Mouse (Mus musculus) stomach, embryonic 16.5 days (tissue): ENCODE results near the gene Sgk2. TPM values are rescaled to one million over a fixed set of nuclear protein-coding genes. Genes with fewer than 3 reads are reported as not detected.
A peak's percentile ranks its signal among the peaks of the same experiment; 100 is the strongest.

Experiments
- ATAC-seq: fragments of 200-750 bp; cut with Nextera tagmentation; 2 replicates; pipeline ENCODE4 v1.8.0; 2017; ENCODE audit warnings: moderate number of reproducible peaks, moderate TSS enrichment; ENCODE audit not compliant: insufficient read depth, low FRiP score
- H3K27ac ChIP-seq: fragments of 300-500 bp; sonication (generic); 2 replicates; pipeline ENCODE4 v1.5.1; 2014; ENCODE audit warnings: low read length
- H3K27me3 ChIP-seq: fragments of 300-500 bp; sonication (generic); 2 replicates; pipeline ENCODE4 v1.6.1; 2014; ENCODE audit warnings: low read length, control low read depth, mixed read lengths; ENCODE audit not compliant: control insufficient read depth, insufficient read depth
- H3K36me3 ChIP-seq: fragments of 300-500 bp; sonication (generic); 2 replicates; pipeline ENCODE4 v1.6.1; 2014; ENCODE audit warnings: low read length; ENCODE audit not compliant: control insufficient read depth, insufficient read depth
- H3K4me1 ChIP-seq: fragments of 300-500 bp; sonication (generic); 2 replicates; pipeline ENCODE4 v1.6.1; 2014; ENCODE audit warnings: low read length, control low read depth, mixed read lengths; ENCODE audit not compliant: control insufficient read depth, insufficient read depth
- H3K4me2 ChIP-seq: fragments of 300-500 bp; sonication (generic); 2 replicates; pipeline ENCODE4 v1.6.1; 2014; ENCODE audit warnings: low read depth, low read length, mixed read lengths
- H3K4me3 ChIP-seq: fragments of 300-500 bp; sonication (generic); replicated peaks from 2 replicates; pipeline ENCODE4 v1.5.1; 2014; ENCODE audit warnings: mild to moderate bottlenecking, low read length
- H3K9ac ChIP-seq: fragments of 300-500 bp; sonication (generic); 2 replicates; pipeline ENCODE4 v1.6.1; 2014; ENCODE audit warnings: low read length
- H3K9me3 ChIP-seq: fragments of 300-500 bp; sonication (generic); replicated peaks from 2 replicates; pipeline ENCODE4 v1.6.1; 2016; ENCODE audit warnings: low read length, control low read depth; ENCODE audit not compliant: control insufficient read depth
- WGBS: fragments of 180-500 bp; shearing (Covaris S2); extraction: QIAGEN DNeasy Blood & Tissue Kit; methylation state at CpG from one replicate; pipeline ENCODE4 v1.1.7; 2014; 5-methylcytosine and 5-hydroxymethylcytosine counted together
- polyA plus RNA-seq: library from polyadenylated mRNA; unstranded; fragments of >200 nt; fragmentation: Nextera tagmentation; extraction: Ambion mirVana; gene quantifications from 2 replicates; pipeline ENCODE4 v1.2.1, GENCODE M21; 2015

Gene Sgk2
- 1.0 and 1.4 TPM in 2 replicates for polyA plus RNA-seq

DNA sequence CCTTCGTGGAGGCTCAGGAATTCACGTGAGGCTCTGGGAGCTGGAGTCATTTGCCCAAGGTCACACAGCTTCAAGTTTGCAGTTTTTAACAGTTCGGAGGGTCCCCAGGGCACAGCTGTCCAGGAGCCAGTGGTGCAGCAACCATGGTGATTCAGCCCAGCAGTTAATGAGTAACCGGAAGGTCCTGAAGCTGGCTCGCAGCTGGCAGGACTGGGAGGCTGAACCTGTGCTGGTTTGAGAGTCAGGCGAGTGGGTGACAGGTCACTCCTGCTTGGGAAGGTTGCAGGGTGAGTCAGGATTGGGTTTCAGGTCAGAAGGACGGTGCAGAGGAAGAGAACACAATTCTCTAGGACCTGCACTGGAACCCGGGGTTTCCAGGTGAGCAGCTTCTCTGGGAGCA lies at the start of gene Sgk2:
Gene Sgk2 (plus strand): TSS at position 113 of the 400 bp plus-strand sequence.
- H3K9ac ChIP-seq: no peak within 1 kb of the TSS
- 30% methylated on average over 8 of the region's 8 CpGs for WGBS
- no peak within 1 kb of the TSS for H3K4me3 ChIP-seq
- H3K9me3 ChIP-seq: no peaks in the 10 kb centered on the region
- peak; percentile 84 for ATAC-seq
- no peaks in the 10 kb centered on the region for H3K27me3 ChIP-seq
- peaks cover 7% of the 10 kb centered on the region; the same call in 1 of the 2 replicates for H3K4me1 ChIP-seq
- no peak within 1 kb of the TSS for H3K27ac ChIP-seq
- H3K36me3 ChIP-seq: no peaks in the 10 kb centered on the region
- H3K4me2 ChIP-seq: no peak within 1 kb of the TSS

GRCm38 (mm10) chr2:162939562-162939961 lies 47.6 kb upstream of the Sgk2 start:
- peaks cover 27% of the 10 kb centered on the region for H3K36me3 ChIP-seq
- no peaks in the 10 kb centered on the region for H3K9me3 ChIP-seq
- H3K4me1 ChIP-seq: peaks cover 11% of the 10 kb centered on the region
- peaks cover 7% of the 10 kb centered on the region; the same call in 1 of the 2 replicates for H3K27me3 ChIP-seq
- H3K4me2 ChIP-seq: no peak overlapping the region
- no peak overlapping the region for H3K9ac ChIP-seq
- WGBS: 71% methylated on average over 1 of the region's 1 CpGs
- no peak for ATAC-seq
- no peak overlapping the region for H3K4me3 ChIP-seq
- no peak overlapping the region for H3K27ac ChIP-seq

GRCm38 (mm10) chr2:162943148-162943846 lies 43.8 kb upstream of the Sgk2 start, which contains the start of gene L3mbtl1:
TSS of gene L3mbtl1 (plus strand) at chr2:162943472.
- no peak within 1 kb of the TSS for H3K27ac ChIP-seq
- ATAC-seq: peak; percentile 47; the same call in 1 of the 2 replicates
- peak within 1 kb of the TSS; percentile 55 for H3K4me3 ChIP-seq
- peaks cover 11% of the 10 kb centered on the region for H3K4me1 ChIP-seq
- WGBS: under 1% methylated on average over 40 of the region's 40 CpGs
- H3K9me3 ChIP-seq: no peaks in the 10 kb centered on the region
- peak within 1 kb of the TSS; percentile 94 for H3K4me2 ChIP-seq
- peaks cover 12% of the 10 kb centered on the region; the same call in 1 of the 2 replicates for H3K36me3 ChIP-seq
- peaks cover 9% of the 10 kb centered on the region; the same call in 1 of the 2 replicates for H3K27me3 ChIP-seq
- peak within 1 kb of the TSS; percentile 65 for H3K9ac ChIP-seq

DNA sequence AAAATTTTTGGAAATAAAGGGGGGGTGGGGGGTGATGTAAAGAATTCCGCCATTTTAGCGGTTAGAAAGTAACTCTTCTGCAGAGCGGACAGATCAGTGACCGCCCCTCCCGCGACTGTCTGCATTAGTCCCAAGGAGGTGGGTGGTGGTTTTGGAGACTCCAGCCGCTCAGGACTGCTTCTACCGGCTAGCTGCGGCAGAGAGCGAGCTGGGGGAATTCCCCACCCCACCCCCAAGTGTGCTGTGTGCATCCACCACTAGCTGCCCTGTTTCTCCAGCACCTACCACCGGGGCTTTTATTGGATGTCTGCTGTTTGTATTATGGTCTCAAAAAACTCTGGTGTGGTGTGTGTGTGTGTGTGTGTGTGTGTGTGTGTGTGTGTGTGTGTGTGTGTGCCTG lies 43.2 kb upstream of the Sgk2 start:
- 8% methylated on average over 11 of the region's 11 CpGs for WGBS
- Histone ChIP-seq H3K27me3 (peaks cover 9% of the 10 kb centered on the region; the same call in 1 of the 2 replicates), H3K4me1 (peaks cover 11% of the 10 kb centered on the region), H3K9ac (no peak overlapping the region; the same call in 1 of the 2 replicates), H3K9me3 (no peaks in the 10 kb centered on the region), H3K4me2 (peak overlapping the region; percentile 94; the same call in 1 of the 2 replicates), H3K36me3 (peaks cover 5% of the 10 kb centered on the region; the same call in 1 of the 2 replicates), H3K4me3 (peak overlapping the region; percentile 55), H3K27ac (no peak overlapping the region)
- ATAC-seq: no peak

- H3K9me3 ChIP-seq: no peaks in the 10 kb centered on the region
- no peak overlapping the region for H3K27ac ChIP-seq
- no peak overlapping the region for H3K4me2 ChIP-seq
- ATAC-seq: no peak
- H3K27me3 ChIP-seq: peaks cover 9% of the 10 kb centered on the region; the same call in 1 of the 2 replicates
- no peak overlapping the region for H3K9ac ChIP-seq
- no peaks in the 10 kb centered on the region for H3K36me3 ChIP-seq
- H3K4me1 ChIP-seq: peaks cover 11% of the 10 kb centered on the region
- WGBS: 86% methylated on average over 5 of the region's 5 CpGs
- H3K4me3 ChIP-seq: no peak overlapping the region
Observed at GRCm38 (mm10) chr2:162946964-162947363, 40.2 kb upstream of the Sgk2 start.

DNA sequence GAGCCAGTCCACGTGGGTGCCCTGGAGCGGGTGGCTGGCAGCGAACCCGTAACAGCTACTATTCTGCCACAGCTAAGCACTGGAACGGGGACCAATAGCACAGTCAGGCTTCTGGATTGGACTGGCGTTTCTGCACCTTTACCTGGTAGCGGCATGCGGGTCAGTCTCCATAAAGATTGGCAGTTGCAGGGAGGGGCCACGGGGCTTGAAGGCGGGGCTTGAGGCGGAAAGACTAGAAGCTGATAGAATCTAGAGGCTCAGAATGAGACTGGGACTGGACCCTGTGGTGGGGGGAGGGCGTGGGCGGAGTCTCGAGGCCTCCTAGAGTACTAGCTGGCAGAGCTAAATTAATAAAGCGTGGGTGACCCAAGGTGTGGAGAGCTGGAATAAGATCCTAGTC lies 39.4 kb upstream of the Sgk2 start:
- peak overlapping the region; percentile 41; the same call in 1 of the 2 replicates for H3K9ac ChIP-seq
- ATAC-seq: peak; percentile 27; the same call in 1 of the 2 replicates

GRCm38 (mm10) chr2:162948221-162948620 lies 38.9 kb upstream of the Sgk2 start:
- Histone ChIP-seq H3K4me3 (peak overlapping the region; percentile 28), H3K4me1 (peaks cover 5% of the 10 kb centered on the region; the same call in 1 of the 2 replicates), H3K27me3 (peaks cover 9% of the 10 kb centered on the region; the same call in 1 of the 2 replicates), H3K27ac (no peak overlapping the region), H3K4me2 (peak overlapping the region; percentile 48), H3K36me3 (no peaks in the 10 kb centered on the region), H3K9me3 (no peaks in the 10 kb centered on the region), H3K9ac (peak overlapping the region; percentile 41; the same call in 1 of the 2 replicates)
- 60% methylated on average over 14 of the region's 14 CpGs for WGBS
- peak; percentile 38; the same call in 1 of the 2 replicates for ATAC-seq

More for the DNA sequence above, 39.4 kb upstream of the Sgk2 start:
- H3K36me3 ChIP-seq: no peaks in the 10 kb centered on the region
- H3K27me3 ChIP-seq: peaks cover 9% of the 10 kb centered on the region; the same call in 1 of the 2 replicates
- no peaks in the 10 kb centered on the region for H3K9me3 ChIP-seq
- H3K4me3 ChIP-seq: peak overlapping the region; percentile 28
- H3K4me2 ChIP-seq: peak overlapping the region; percentile 48
- WGBS: 28% methylated on average over 15 of the region's 15 CpGs
- no peak overlapping the region for H3K27ac ChIP-seq
- peaks cover 8% of the 10 kb centered on the region; the same call in 1 of the 2 replicates for H3K4me1 ChIP-seq

DNA sequence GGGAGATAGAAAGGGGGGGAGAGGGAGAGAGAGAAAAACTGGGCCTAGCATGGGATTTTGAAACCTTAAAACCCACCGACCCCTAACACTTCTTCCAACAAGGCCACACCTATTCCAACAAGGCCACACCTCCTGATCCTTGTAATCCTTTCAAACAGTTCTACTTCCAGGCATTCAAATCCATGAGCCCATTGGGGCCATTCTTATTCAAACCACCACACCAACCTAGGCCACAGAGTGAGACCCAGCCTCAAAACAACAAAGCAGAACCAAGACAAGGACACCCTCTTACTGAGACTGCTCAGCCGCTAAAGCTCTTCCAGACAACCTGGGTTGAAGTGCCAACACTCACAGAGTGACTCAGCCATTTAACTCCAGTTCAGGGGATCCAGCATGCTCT lies 36.4 kb upstream of the Sgk2 start:
- H3K9me3 ChIP-seq: no peaks in the 10 kb centered on the region
- H3K9ac ChIP-seq: no peak overlapping the region
- no peaks in the 10 kb centered on the region for H3K36me3 ChIP-seq
- ATAC-seq: no peak
- 83% methylated on average over 2 of the region's 2 CpGs for WGBS
- H3K4me2 ChIP-seq: no peak overlapping the region
- H3K27ac ChIP-seq: no peak overlapping the region
- no peak overlapping the region for H3K4me3 ChIP-seq
- no peaks in the 10 kb centered on the region for H3K4me1 ChIP-seq
- no peaks in the 10 kb centered on the region for H3K27me3 ChIP-seq

- Histone ChIP-seq H3K36me3 (no peaks in the 10 kb centered on the region), H3K4me2 (no peak overlapping the region), H3K4me3 (no peak overlapping the region), H3K9me3 (no peaks in the 10 kb centered on the region), H3K27ac (no peak overlapping the region), H3K9ac (no peak overlapping the region), H3K4me1 (no peaks in the 10 kb centered on the region), H3K27me3 (no peaks in the 10 kb centered on the region)
- 97% methylated on average over 2 of the region's 2 CpGs for WGBS
- no peak for ATAC-seq
Observed at GRCm38 (mm10) chr2:162956843-162957242, 30.3 kb upstream of the Sgk2 start.
